Mouse (Mus musculus) embryonic facial prominence, embryonic 14.5 days (tissue): ENCODE measurements around the gene Mapk14. TPM values are rescaled to one million over a fixed set of nuclear protein-coding genes. Genes with fewer than 3 reads are reported as not detected.

Source experiments
- ATAC-seq: fragments of 200-750 bp; cut with Nextera tagmentation; 2 replicates; pipeline ENCODE4 v1.8.0; 2017; ENCODE audit warnings: low read depth, moderate number of reproducible peaks, moderate TSS enrichment
- DNase-seq: peaks from one replicate; pipeline ENCODE4 v3.0.0-alpha.2; 2015; ENCODE audit warnings: low spot score
- H3K27ac ChIP-seq: fragments of 300-500 bp; sonication (generic); replicated peaks from 2 replicates; pipeline ENCODE4 v1.5.1; 2014; ENCODE audit warnings: low read depth, mild to moderate bottlenecking, low read length, moderate library complexity
- H3K27me3 ChIP-seq: fragments of 300-500 bp; sonication (generic); replicated peaks from 2 replicates; pipeline ENCODE4 v1.6.1; 2014; ENCODE audit warnings: low read length; ENCODE audit not compliant: control insufficient read depth, insufficient read depth
- H3K36me3 ChIP-seq: fragments of 300-500 bp; sonication (generic); 2 replicates; pipeline ENCODE4 v1.6.1; 2014; ENCODE audit warnings: low read length, mixed read lengths; ENCODE audit not compliant: control insufficient read depth, insufficient read depth
- H3K4me1 ChIP-seq: fragments of 300-500 bp; sonication (generic); 2 replicates; pipeline ENCODE4 v1.6.1; 2014; ENCODE audit warnings: antibody characterized with exemption, low read length; ENCODE audit not compliant: control insufficient read depth, insufficient read depth
- H3K4me2 ChIP-seq: fragments of 300-500 bp; sonication (generic); 2 replicates; pipeline ENCODE4 v1.6.1; 2014; ENCODE audit warnings: low read depth, mild to moderate bottlenecking, low read length, moderate library complexity, mixed read lengths
- H3K4me3 ChIP-seq: fragments of 300-500 bp; sonication (generic); 2 replicates; pipeline ENCODE4 v1.5.1; 2014; ENCODE audit warnings: low read depth, mild to moderate bottlenecking, low read length
- H3K9ac ChIP-seq: fragments of 300-500 bp; sonication (generic); 2 replicates; pipeline ENCODE4 v1.6.1; 2014; ENCODE audit warnings: low read depth, mild to moderate bottlenecking, low read length, moderate library complexity, mixed read lengths
- H3K9me3 ChIP-seq: fragments of 300-500 bp; sonication (generic); 2 replicates; pipeline ENCODE4 v1.6.1; 2016; ENCODE audit warnings: low read length; ENCODE audit not compliant: control insufficient read depth
- WGBS: fragments of 180-500 bp; shearing (Covaris S2); extraction: QIAGEN DNeasy Blood & Tissue Kit; methylation state at CpG from one replicate; pipeline ENCODE4 v1.1.7; 2014; 5-methylcytosine and 5-hydroxymethylcytosine counted together
- polyA plus RNA-seq: library from polyadenylated mRNA; unstranded; fragments of >200 nt; fragmentation: Nextera tagmentation; extraction: Ambion mirVana; gene quantifications from 2 replicates; pipeline ENCODE4 v1.2.1, GENCODE M21; 2014

Gene Mapk14
- polyA plus RNA-seq, 1 experiment from 2014 or later: 52.8 TPM

DNA sequence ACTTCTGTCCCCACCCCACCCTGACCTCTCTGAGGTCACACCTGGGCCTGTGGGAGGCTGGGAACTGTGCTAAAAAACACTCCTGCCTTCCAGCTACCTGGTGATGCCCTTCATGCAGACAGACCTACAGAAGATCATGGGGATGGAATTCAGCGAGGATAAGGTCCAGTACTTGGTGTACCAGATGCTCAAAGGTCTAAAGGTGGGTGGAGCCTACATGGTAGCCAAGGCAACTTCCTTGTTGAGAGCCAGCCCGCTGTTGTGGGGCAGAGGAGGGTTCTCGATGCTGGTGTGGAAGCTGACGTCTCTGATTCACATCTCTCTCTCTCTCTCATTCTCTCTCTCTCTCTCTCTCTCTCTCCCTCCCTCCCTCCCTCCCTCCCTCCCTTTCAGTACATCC is 84.0 kb downstream of the Mapk14 start:
- Histone ChIP-seq H3K4me1 (peaks cover 5% of the 10 kb centered on the region; the same call in 1 of the 2 replicates), H3K27me3 (peaks cover 9% of the 10 kb centered on the region; the same call in 1 of the 2 replicates), H3K36me3 (peaks cover 6% of the 10 kb centered on the region; the same call in 1 of the 2 replicates), H3K27ac (no peak overlapping the region), H3K9me3 (no peaks in the 10 kb centered on the region), H3K4me2 (no peak overlapping the region), H3K9ac (no peak overlapping the region), H3K4me3 (no peak overlapping the region)
- ATAC-seq: no peak
- no peak for DNase-seq
- 67% methylated on average over 4 of the region's 4 CpGs for WGBS

DNA sequence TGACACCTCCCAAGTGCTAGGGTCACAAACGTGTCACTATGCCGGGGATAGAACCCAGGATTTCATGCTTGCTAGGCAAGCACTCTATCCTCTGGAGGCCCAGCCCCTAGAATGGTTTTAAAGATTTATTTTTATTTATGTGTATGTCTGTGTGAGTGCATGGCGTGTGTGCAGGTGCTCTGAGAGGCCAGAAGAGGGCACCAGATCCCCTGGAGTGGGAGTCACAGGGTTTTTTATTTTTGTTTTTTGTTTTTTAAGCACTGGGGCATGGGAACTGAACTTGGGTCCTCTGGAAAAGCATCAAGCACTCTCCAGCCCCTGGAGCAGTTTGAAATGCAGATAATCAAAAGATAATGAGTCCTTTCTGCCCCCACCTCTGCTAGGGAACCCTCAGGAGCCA is 85.7 kb downstream of the Mapk14 start:
- no peak overlapping the region for H3K27ac ChIP-seq
- WGBS: 88% methylated on average over 3 of the region's 3 CpGs
- no peak overlapping the region for H3K4me3 ChIP-seq
- ATAC-seq (no peak), DNase-seq (no peak)
- H3K9me3 ChIP-seq: no peaks in the 10 kb centered on the region
- no peaks in the 10 kb centered on the region for H3K27me3 ChIP-seq
- H3K4me1 ChIP-seq: no peaks in the 10 kb centered on the region
- no peak overlapping the region for H3K4me2 ChIP-seq
- H3K36me3 ChIP-seq: peaks cover 6% of the 10 kb centered on the region; the same call in 1 of the 2 replicates
- no peak overlapping the region for H3K9ac ChIP-seq

DNA sequence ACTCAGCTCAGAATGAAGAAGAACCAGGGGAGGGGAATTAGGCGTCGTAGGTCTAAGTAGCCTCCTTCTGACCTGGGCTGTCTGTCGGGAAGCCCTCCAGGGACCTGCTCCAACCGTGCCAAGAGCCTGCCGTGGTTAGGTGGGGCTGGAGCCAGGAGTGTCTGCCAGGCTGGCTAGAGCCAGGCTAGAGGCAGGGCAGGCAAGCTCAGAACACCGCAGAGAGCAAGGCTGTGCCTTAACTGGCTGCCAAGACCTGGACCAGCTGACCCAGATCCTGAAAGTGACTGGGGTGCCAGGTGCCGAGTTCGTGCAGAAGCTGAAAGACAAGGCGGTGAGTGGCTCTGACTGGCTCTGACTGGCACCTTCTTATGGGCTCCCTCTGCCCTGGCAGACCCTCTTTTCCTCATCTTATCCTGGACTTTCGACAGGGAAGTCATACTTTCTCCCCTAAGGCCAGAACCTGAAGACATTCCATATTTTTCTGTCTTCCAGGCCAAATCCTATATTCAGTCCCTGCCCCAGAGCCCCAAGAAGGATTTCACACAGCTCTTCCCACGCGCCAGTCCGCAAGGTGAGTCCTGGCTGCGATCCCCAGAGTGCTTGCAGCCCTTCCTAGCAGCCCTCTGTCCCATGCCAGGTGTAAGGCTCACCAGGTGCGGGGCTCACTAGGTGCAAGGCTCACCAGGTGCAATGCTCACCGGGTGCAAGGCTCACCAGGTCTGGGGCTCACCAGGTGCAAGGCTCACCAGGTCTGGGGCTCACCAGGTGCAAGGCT is 86.3 kb downstream of the Mapk14 start:
- no peaks in the 10 kb centered on the region for H3K27me3 ChIP-seq
- peaks cover 6% of the 10 kb centered on the region; the same call in 1 of the 2 replicates for H3K36me3 ChIP-seq
- H3K4me1 ChIP-seq: no peaks in the 10 kb centered on the region
- H3K4me3 ChIP-seq: no peak overlapping the region
- no peak overlapping the region for H3K27ac ChIP-seq
- DNase-seq: no peak
- no peak for ATAC-seq
- no peaks in the 10 kb centered on the region for H3K9me3 ChIP-seq
- no peak overlapping the region for H3K4me2 ChIP-seq
- WGBS: 85% methylated on average over 16 of the region's 16 CpGs
- H3K9ac ChIP-seq: no peak overlapping the region

DNA sequence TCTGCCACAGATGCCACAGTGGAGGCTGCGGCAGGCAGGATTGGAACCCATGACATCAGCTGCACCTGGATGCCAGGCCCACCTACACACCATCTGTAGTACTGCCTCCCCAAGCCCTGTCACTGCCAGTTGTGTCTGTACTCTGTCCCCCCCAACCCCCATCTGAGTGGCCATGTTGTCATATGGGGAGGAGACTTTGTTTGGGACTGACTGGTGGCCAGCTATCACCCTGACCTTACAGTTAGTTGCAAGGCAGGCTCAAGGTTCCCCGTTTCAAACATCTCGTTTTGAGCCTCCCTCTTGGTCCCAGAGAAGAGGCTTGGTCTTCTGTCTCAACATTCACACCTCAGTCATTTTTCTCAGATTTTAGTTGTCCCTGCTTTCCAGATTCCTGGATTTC is 88.6 kb downstream of the Mapk14 start:
- Histone ChIP-seq H3K4me1 (no peaks in the 10 kb centered on the region), H3K36me3 (peaks cover 6% of the 10 kb centered on the region; the same call in 1 of the 2 replicates), H3K9ac (no peak overlapping the region), H3K4me3 (no peak overlapping the region), H3K9me3 (no peaks in the 10 kb centered on the region), H3K27me3 (no peaks in the 10 kb centered on the region), H3K4me2 (no peak overlapping the region), H3K27ac (no peak overlapping the region)
- ATAC-seq: no peak
- 90% methylated on average over 3 of the region's 3 CpGs for WGBS
- DNase-seq: no peak

DNA sequence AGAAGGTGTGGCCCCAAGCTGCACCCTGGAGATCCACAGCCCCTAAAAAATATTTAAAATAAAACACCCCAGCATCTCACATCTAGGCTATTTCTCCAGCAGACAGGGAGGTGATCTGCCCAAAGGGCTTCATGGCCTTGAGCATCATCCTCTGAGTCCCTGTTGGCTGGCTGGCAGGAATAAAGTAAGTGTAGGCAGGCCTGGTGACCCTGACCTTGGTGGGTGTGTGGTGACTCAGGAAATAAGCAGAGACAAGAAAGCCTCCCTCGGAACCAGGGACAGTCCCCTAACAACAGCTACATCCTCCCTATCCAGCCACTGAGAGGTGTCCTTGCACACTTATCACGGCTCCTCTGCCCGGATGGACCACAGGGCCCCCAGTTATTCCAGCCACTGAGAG is 89.7 kb downstream of the Mapk14 start:
- H3K4me1 ChIP-seq: no peaks in the 10 kb centered on the region
- DNase-seq: no peak
- H3K36me3 ChIP-seq: peaks cover 6% of the 10 kb centered on the region; the same call in 1 of the 2 replicates
- H3K9me3 ChIP-seq: no peaks in the 10 kb centered on the region
- H3K4me3 ChIP-seq: no peak overlapping the region
- ATAC-seq: no peak
- no peak overlapping the region for H3K9ac ChIP-seq
- WGBS: 80% methylated on average over 1 of the region's 3 CpGs
- H3K4me2 ChIP-seq: no peak overlapping the region
- H3K27me3 ChIP-seq: no peaks in the 10 kb centered on the region
- H3K27ac ChIP-seq: no peak overlapping the region

DNA sequence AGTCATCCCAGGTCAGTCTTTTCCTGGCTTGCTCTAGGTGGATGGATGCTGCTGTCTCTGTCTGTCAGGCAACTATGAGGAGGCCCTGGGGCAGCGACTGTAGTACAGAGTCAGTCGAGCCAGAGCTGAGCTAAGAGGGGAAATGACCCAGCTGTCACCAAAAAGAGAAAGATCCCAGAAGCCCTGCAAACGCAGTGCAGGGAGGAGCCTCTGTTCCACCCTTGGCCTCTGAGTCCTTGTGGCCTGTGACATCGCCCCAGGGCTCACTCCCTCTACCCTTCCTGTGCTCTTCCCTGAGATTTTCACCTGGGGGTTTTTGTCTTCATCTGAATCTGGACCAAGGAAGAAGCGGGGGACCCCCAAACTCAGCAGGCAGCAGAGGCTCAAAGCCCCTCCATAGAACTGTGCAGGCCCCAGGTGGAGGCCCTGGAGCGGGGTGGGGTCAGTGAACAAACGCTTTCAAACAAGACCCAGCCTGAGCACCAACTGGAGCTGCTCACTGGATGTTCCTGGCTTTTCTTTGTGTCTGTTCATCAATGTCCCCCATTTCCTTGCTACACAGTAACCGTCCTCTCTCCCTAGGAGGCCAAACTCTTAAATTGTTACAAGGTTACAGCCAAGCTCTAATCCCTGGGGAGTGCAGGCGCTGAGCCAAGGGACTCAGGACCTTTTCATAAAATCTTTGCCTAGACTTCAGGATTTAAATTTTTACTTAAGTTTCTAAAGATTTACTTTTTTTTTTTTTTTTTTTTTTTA is 90.3 kb downstream of the Mapk14 start:
- ATAC-seq: no peak
- 46% methylated on average over 9 of the region's 9 CpGs for WGBS
- no peak for DNase-seq
- H3K4me1 ChIP-seq: no peaks in the 10 kb centered on the region
- H3K27ac ChIP-seq: no peak overlapping the region
- no peak overlapping the region for H3K9ac ChIP-seq
- no peak overlapping the region for H3K4me2 ChIP-seq
- peaks cover 5% of the 10 kb centered on the region; the same call in 1 of the 2 replicates for H3K36me3 ChIP-seq
- no peaks in the 10 kb centered on the region for H3K27me3 ChIP-seq
- H3K9me3 ChIP-seq: no peaks in the 10 kb centered on the region
- no peak overlapping the region for H3K4me3 ChIP-seq

DNA sequence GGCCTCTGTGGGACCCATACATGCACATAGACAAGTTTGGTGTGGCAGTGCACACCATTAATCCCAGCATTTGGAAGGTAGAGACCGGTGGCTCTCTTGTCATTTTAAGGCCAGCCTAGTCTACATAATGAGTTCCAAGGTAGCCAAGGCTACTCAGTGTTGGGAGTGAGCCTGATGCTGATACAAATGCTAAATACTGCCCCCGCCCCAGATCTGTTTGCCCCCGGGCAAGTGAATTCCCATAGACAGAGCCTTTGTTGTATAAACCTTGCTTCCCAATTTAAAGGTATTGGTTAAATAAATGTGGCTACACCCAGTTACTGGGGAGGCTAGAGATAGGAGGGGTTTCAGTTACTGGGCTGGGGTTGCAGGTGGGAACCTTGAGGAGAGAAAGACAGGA is 93.9 kb downstream of the Mapk14 start:
- ATAC-seq: no peak
- WGBS: 84% methylated on average over 3 of the region's 3 CpGs
- Histone ChIP-seq H3K4me1 (no peaks in the 10 kb centered on the region), H3K27ac (no peak overlapping the region), H3K4me3 (no peak overlapping the region), H3K36me3 (no peaks in the 10 kb centered on the region), H3K9me3 (no peaks in the 10 kb centered on the region), H3K27me3 (no peaks in the 10 kb centered on the region), H3K4me2 (no peak overlapping the region), H3K9ac (no peak overlapping the region)
- no peak for DNase-seq

DNA sequence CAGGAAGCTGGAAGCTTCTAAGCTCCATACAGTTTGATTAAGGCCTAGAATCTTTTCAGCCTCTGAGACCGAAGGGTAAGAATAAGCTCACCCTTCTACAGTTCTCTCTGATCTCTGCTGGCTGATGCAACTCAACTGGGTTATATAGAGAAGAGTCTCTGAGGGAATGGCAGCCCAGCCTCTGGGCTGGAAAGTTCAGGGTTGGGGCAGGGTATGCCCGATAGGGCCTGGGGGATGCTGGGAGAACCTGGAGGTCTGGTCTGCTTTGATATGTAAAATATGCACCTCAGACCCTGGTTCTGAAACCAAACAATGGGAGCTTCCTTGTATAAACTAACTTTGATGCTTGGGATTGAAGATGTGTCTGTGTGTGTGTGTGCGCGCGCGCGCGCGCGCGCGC is 96.4 kb downstream of the Mapk14 start:
- no peak overlapping the region for H3K9ac ChIP-seq
- 96% methylated on average over 12 of the region's 12 CpGs for WGBS

More for the DNA sequence above, 96.4 kb downstream of the Mapk14 start:
- H3K36me3 ChIP-seq: no peaks in the 10 kb centered on the region
- no peaks in the 10 kb centered on the region for H3K27me3 ChIP-seq
- no peak for ATAC-seq
- H3K4me1 ChIP-seq: no peaks in the 10 kb centered on the region
- no peak overlapping the region for H3K4me3 ChIP-seq
- no peak overlapping the region for H3K27ac ChIP-seq
- no peak overlapping the region for H3K4me2 ChIP-seq
- no peaks in the 10 kb centered on the region for H3K9me3 ChIP-seq
- DNase-seq: no peak
